Mouse (Mus musculus) testis, postnatal 10 days (tissue): Measurements from ENCODE around the gene Tiam2.
A peak's percentile ranks its signal among the peaks of the same experiment; 100 is the strongest.

ENCODE experiments used
- DNase-seq: peaks from one replicate; pipeline ENCODE4 v3.0.0; 2021; ENCODE audit warnings: low spot score

Tiam2 gene

GRCm38 (mm10) chr17:3498580-3498979 is 172.2 kb downstream of the Tiam2 start:
- no peak for DNase-seq

GRCm38 (mm10) chr17:3499468-3499867 is 173.1 kb downstream of the Tiam2 start:
- no peak for DNase-seq

- no peak for DNase-seq
These were observed 173.7 kb downstream of the Tiam2 start for GRCm38 (mm10) chr17:3500076-3500475.

- DNase-seq: no peak
These were observed 174.6 kb downstream of the Tiam2 start for GRCm38 (mm10) chr17:3500936-3501335.

- DNase-seq: no peak
These were observed 179.3 kb downstream of the Tiam2 start for GRCm38 (mm10) chr17:3505711-3506110.

- DNase-seq: no peak
These were observed 180.1 kb downstream of the Tiam2 start for GRCm38 (mm10) chr17:3506508-3506907.

- DNase-seq: peak; percentile 73
These were observed 183.5 kb downstream of the Tiam2 start for GRCm38 (mm10) chr17:3509841-3510240.

GRCm38 (mm10) chr17:3514316-3514715 is 187.9 kb downstream of the Tiam2 start:
- no peak for DNase-seq

GRCm38 (mm10) chr17:3515851-3516250 is 189.5 kb downstream of the Tiam2 start:
- DNase-seq: no peak

- no peak for DNase-seq
These were observed 190.0 kb downstream of the Tiam2 start for GRCm38 (mm10) chr17:3516406-3516805.

GRCm38 (mm10) chr17:3520344-3520743 is 194.0 kb downstream of the Tiam2 start:
- DNase-seq: no peak

- DNase-seq: no peak
These were observed 201.6 kb downstream of the Tiam2 start for GRCm38 (mm10) chr17:3527841-3528471.

- DNase-seq: no peak
These were observed 203.2 kb downstream of the Tiam2 start for GRCm38 (mm10) chr17:3529523-3529922.

GRCm38 (mm10) chr17:3530549-3530948 is 204.2 kb downstream of the Tiam2 start:
- no peak for DNase-seq

- no peak for DNase-seq
These were observed 205.3 kb downstream of the Tiam2 start for GRCm38 (mm10) chr17:3531641-3532040.

GRCm38 (mm10) chr17:3532254-3532653 is 205.9 kb downstream of the Tiam2 start, which contains the start of gene Cldn20:
TSS of gene Cldn20 (plus strand) at chr17:3532554.
- no peak for DNase-seq

GRCm38 (mm10) chr17:3533425-3533824 is 207.1 kb downstream of the Tiam2 start:
- no peak for DNase-seq

- no peak for DNase-seq
These were observed 213.9 kb downstream of the Tiam2 start for GRCm38 (mm10) chr17:3540304-3540703.

GRCm38 (mm10) chr17:3541033-3541432 is 214.7 kb downstream of the Tiam2 start:
- no peak for DNase-seq

GRCm38 (mm10) chr17:3547725-3548124 is 221.4 kb downstream of the Tiam2 start:
- no peak for DNase-seq

- no peak for DNase-seq
These were observed 229.9 kb downstream of the Tiam2 start for GRCm38 (mm10) chr17:3556251-3556650.

- peak; percentile 96 for DNase-seq
These were observed 231.2 kb downstream of the Tiam2 start, which contains the start of gene Tfb1m for GRCm38 (mm10) chr17:3557331-3558311. TSS of gene Tfb1m (minus strand) at chr17:3557781.

- DNase-seq: no peak
These were observed 232.0 kb downstream of the Tiam2 start for GRCm38 (mm10) chr17:3558356-3558870.
